Mouse (Mus musculus): ENCODE measurements around the gene Cd93. TPM values are rescaled to one million over a fixed set of nuclear protein-coding genes. Genes with fewer than 3 reads are reported as not detected.

Cd93 gene
- total RNA-seq, 2 experiments from 2014 or later: 11.8 to 13.5 TPM

- no peak for DNase-seq (ENCODE audit: low spot score in 2 of 2)
Observed at GRCm38 (mm10) chr2:148406160-148406970, 37.0 kb downstream of the Cd93 start.

- DNase-seq (ENCODE audit: low spot score in 2 of 2): no peak
Observed at GRCm38 (mm10) chr2:148404906-148405305, 38.5 kb downstream of the Cd93 start.

- no peak for DNase-seq (ENCODE audit: low spot score in 2 of 2)
Observed at GRCm38 (mm10) chr2:148402227-148402626, 41.1 kb downstream of the Cd93 start.

DNA sequence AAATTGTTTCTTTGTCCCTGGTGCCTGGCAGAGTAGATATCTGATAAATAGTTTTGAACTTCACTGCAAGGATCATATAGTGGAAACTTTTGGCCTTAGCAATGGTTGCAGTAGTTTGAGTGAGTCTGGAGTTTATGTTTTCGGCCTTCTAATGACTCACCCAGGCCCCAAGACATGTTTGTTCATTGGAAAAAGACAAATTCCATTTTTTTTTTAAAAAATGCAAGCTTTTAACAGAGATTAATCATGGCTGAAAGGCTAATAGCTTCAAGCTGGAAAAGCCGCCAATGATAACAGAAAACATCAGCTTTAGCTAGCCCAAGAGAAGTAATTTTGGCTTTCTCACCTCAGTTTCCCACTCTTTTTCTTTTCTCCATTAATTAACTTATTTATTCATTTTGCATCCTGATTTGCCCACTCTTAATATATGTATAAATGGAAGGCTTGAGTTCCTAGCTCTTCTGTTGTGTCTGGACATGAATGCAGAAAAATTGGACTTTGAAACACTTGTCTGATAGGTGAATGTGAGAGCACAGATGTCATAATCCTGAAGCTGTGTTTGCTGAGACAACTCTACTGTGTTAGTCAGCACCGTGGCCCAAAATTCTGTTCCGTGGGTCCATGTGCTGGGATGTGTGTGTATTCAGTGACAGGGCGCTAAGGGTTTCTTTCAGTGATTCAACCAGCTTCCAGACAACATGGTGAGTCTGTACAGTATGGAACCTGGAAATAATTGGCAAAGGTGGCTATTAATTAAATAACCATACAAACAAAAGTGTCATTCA is 44.3 kb downstream of the Cd93 start:
- no peak for DNase-seq (ENCODE audit: low spot score in 2 of 2)

DNA sequence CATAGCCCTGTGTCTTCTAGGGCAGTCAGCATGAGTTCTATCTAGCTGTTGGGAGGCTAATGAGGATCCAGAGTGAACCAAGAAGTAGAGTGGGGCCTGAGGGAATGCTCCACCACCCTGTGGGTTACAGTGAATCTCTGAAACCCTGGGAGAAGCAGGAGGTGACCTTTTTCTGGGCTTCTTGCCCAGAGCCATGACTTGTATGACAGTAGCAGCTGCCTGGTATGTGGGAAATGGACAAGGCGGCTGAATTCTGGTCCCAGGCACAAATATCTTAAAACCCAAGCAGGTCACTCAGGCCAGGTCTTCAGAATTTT is 45.6 kb downstream of the Cd93 start:
- no peak for DNase-seq (ENCODE audit: low spot score in 2 of 2)

GRCm38 (mm10) chr2:148397015-148397783 is 46.2 kb downstream of the Cd93 start:
- no peak for DNase-seq (ENCODE audit: low spot score in 2 of 2)

GRCm38 (mm10) chr2:148396209-148396608 is 47.2 kb downstream of the Cd93 start:
- DNase-seq (ENCODE audit: low spot score in 2 of 2): no peak

- DNase-seq (ENCODE audit: low spot score in 2 of 2): peak; percentile 62 to 75
Observed at GRCm38 (mm10) chr2:148395131-148396051, 48.0 kb downstream of the Cd93 start, which contains the start of gene Sstr4. TSS of gene Sstr4 (plus strand) at chr2:148395344.

GRCm38 (mm10) chr2:148393846-148394245 is 49.5 kb downstream of the Cd93 start:
- DNase-seq (ENCODE audit: low spot score in 2 of 2): no peak

- no peak for DNase-seq (ENCODE audit: low spot score in 2 of 2)
Observed at GRCm38 (mm10) chr2:148393149-148393548, 50.2 kb downstream of the Cd93 start.

DNA sequence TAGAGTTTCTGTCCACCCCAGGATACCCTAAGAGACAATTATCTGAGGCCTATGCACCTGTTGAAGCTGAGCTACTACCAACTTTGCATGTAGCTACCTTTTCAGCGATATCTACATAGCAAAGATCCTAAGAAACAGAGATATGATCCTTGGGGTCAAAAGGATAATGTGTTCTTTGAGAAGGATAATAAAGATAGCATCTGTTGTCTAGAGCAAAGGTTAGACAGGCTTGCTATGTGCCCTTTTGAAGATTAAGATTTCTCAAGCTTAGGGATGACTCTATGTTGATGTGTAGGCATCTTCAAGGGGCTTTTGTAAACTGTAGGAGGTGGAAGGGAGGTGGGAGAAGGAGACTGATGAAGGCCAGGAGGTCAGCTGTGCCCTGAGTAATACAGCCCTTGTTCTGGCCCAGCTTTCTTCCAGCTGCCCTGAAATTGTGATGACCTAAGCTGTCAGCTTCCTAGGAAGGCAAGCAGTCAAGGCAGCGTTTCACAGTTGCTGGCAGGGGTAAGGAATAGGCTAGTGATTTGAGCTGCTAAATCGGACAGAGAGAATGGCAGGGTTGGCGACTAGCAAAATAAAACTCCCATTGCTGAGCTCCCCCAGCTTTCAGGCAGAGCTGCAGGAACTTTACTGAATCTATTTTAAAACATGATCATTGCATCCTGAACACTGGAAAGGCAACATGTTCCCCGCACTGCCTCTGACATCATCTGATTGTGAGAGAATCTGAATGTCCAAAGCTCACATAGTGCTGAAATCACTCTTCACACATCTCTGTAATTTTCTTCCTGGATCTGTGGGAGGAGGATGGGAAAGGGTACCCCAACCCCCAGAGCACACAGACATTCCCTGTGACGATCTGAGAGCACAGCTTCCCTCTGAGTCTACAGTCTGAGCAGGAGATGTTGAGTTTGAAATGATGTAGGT is 55.4 kb downstream of the Cd93 start:
- DNase-seq (ENCODE audit: low spot score in 2 of 2): peak in 1 of 2 experiments; percentile 60

DNA sequence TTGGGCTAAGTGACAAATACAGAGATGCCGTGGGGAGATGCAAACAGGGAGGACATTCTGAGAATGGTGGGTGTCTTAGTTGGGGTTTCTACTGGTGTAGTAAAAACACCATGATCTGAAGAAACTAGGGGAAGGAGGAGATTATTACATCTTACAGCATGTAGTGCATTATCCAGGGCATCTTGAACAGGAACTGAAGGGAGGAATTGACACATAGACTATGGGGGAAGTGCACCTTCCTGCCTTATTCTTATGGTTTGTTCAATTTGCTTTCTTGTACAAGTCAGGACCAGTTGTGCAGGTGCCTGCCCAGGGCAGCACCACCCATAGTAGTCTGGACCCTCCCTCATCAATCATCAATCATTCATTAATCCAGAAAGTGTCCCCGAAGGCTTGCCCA is 56.4 kb downstream of the Cd93 start:
- DNase-seq (ENCODE audit: low spot score in 2 of 2): no peak

Other genes starting within 250 kb of the Cd93 start
- 10 to 100 TPM; 60.6 to 67.4 TPM for gene Sstr4, start 48.2 kb downstream of the Cd93 start, total RNA-seq (2021)
- gene Thbd, start 35.4 kb downstream of the Cd93 start, total RNA-seq (2021): 1 to 10 TPM; 3.3 to 4.3 TPM
- 10 to 100 TPM; 11.1 to 12.2 TPM for gene Nxt1, start 229.0 kb upstream of the Cd93 start, total RNA-seq (2021)
- gene Gzf1, start 237.5 kb upstream of the Cd93 start, total RNA-seq (2021): 10 to 100 TPM; 24.9 to 26.7 TPM